Comparison of ENCODE assay signal across 31 mouse cellular contexts in genomic region chr9:35475394-35475793, GRCm38 (mm10). TPM values are rescaled to one million over a fixed set of nuclear protein-coding genes. Genes with fewer than 3 reads are reported as not detected.
DNase-seq lines count a peak whose midpoint lies in the region; ATAC-seq lines count a peak whose summit lies in the region.
"Had no signal": no experiment of that assay in that cellular context is flagged by ENCODE, and none has a peak within 500 bp of the region (broad histone marks: within the 10 kb centered on the region; RNA-seq: fewer than 3 reads in every experiment).

No protein-coding gene starts in this region.

- peak; percentile 82 for ATAC-seq in common myeloid progenitor, adult 5-6 weeks (replicated peaks; ENCODE audit: low read depth, poor library complexity, severe bottlenecking)
- ATAC-seq in megakaryocyte progenitor cell, adult 5-6 weeks (replicated peaks; ENCODE audit: poor library complexity), result peak; percentile 89
- ATAC-seq: forebrain, embryonic 15.5 days; hindbrain, embryonic 16.5 days; intestine, embryonic 15.5 days; midbrain, embryonic 13.5 days had no signal

- DNase-seq in CD4-positive, CD25-positive, alpha-beta regulatory T cell, adult 2 months (ENCODE audit: low read depth, low spot score), result peak; percentile 15
- DNase-seq in lung, postnatal 36 days, result no peak
- no peak for DNase-seq in adrenal gland, postnatal 36 days
- DNase-seq in c-Kit-positive CD71-positive TER-119-positive erythroid progenitor cells, embryonic 14.5 days (ENCODE audit: low spot score), result no peak
- DNase-seq: adrenal gland, adult 8-10 months; cerebellum, adult 11 months; cerebellum, adult 9-10 months; cerebellum, postnatal 36 days; embryo, embryonic 11 days; gastrocnemius, adult 2 months; gastrocnemius, postnatal 36 days; heart, postnatal 14 days; kidney, adult 2 months; kidney, postnatal 36 days; liver; lung, adult 2 months; lung, postnatal 10 days; retina, postnatal 1 day; right cerebral cortex, postnatal 14 days; thymus, adult 2 months had no signal

RNA-seq across cellular contexts. Expression of gene Gm1113, which starts 42.7 kb away (rescaled TPM):
- not detected in 2 replicates for total RNA-seq in common myeloid progenitor, adult 5-6 weeks (2017)
- not detected in 2 replicates for total RNA-seq in megakaryocyte progenitor cell, adult 5-6 weeks (2015)
- total RNA-seq in megakaryocyte progenitor cell, adult 5-6 weeks (2017), result not detected in 2 replicates
- total RNA-seq in adrenal gland, postnatal 36 days (2021), result not detected
- total RNA-seq: adrenal gland, adult 8-10 months; ES-E14; gastrocnemius, adult 2 months; gastrocnemius, postnatal 36 days; heart, adult 8-10 months; heart, postnatal 14 days; layer of hippocampus, adult 8-10 months; layer of hippocampus, postnatal 25 days; left cerebral cortex, postnatal 10 days had no signal

RNA-seq across cellular contexts. Expression of gene Cdon, which starts 54.5 kb away (rescaled TPM):
- 0.39 and 1.4 TPM in 2 replicates for total RNA-seq in common myeloid progenitor, adult 5-6 weeks (2017)
- 0.67 and 1.3 TPM in 2 replicates for total RNA-seq in megakaryocyte progenitor cell, adult 5-6 weeks (2015)
- 0.37 and 1.0 TPM in 2 replicates for total RNA-seq in megakaryocyte progenitor cell, adult 5-6 weeks (2017)
- total RNA-seq in adrenal gland, postnatal 36 days (2021), result 10 to 100 TPM; 14.2 to 17.9 TPM
